Mouse (Mus musculus): Measurements from ENCODE around the gene Gatm. TPM values are rescaled to one million over a fixed set of nuclear protein-coding genes. Genes with fewer than 3 reads are reported as not detected.

Gatm gene
- polyA plus RNA-seq, 1 experiment from 2014 or later, result 5.2 TPM

GRCm38 (mm10) chr2:122630465-122631225 is 19.5 kb upstream of the Gatm start:
- Histone ChIP-seq H3K4me3 (peak overlapping the region; percentile 99), H3K27ac (peak overlapping the region; percentile 96), H3K9me3 (replicated peaks) (no peaks in the 10 kb centered on the region), H3K4me1 (peaks cover 15% of the 10 kb centered on the region), H3K36me3 (peaks cover 23% of the 10 kb centered on the region), H3K27me3 (ENCODE audit: low read depth, poor library complexity, severe bottlenecking) (no peaks in the 10 kb centered on the region)
- WGBS, result under 1% methylated on average over 75 of the region's 75 CpGs
- DNase-seq (ENCODE audit: low spot score), result peak; percentile 86

DNA sequence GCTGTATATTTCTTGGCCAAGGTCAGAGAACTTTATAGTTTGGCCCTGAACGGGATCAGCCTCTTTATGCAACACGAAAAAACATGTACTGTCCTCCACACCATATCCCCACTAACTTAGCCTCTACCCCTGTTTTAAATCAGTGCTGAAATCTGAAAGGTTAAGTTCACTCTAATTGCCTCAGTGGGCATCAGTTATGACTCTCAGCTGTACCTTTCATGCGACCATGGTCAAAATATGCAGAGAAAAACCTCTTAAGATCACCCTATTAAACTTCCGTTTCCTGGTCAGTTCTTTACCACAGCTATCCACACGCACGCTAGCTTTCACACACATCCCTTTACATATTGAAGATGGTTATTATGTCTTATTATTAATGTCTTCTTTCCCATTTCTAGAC is 18.8 kb upstream of the Gatm start:
- Histone ChIP-seq H3K9me3 (replicated peaks) (no peaks in the 10 kb centered on the region), H3K27me3 (ENCODE audit: low read depth, poor library complexity, severe bottlenecking) (no peaks in the 10 kb centered on the region), H3K4me3 (peak overlapping the region; percentile 99), H3K4me1 (peaks cover 15% of the 10 kb centered on the region), H3K27ac (no peak overlapping the region), H3K36me3 (peaks cover 23% of the 10 kb centered on the region)
- DNase-seq (ENCODE audit: low spot score), result no peak
- 71% methylated on average over 6 of the region's 6 CpGs for WGBS

DNA sequence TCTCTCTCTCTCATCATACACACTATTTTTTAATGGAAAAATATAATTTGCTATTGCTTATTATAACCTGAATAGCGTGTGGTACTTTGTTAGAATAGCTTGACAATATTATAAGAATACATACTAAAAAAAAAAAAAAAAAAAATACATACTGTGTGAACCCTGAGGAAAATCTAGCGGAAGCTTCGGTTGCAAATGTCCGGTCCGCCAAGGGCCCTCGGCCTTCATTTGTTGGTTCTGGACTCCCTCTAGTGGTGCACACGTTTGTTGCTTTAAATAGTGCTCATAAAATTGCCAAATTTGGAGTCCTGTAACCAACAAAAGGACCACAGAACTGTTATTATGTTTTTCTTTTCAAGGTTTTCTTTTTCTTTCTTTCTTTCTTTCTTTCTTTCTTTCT is 17.9 kb upstream of the Gatm start:
- DNase-seq (ENCODE audit: low spot score), result peak; percentile 71
- H3K4me1 ChIP-seq, result peaks cover 15% of the 10 kb centered on the region
- WGBS, result 4% methylated on average over 7 of the region's 7 CpGs
- H3K4me3 ChIP-seq, result no peak overlapping the region
- peaks cover 18% of the 10 kb centered on the region for H3K36me3 ChIP-seq
- no peaks in the 10 kb centered on the region for H3K27me3 ChIP-seq (ENCODE audit: low read depth, poor library complexity, severe bottlenecking)
- H3K9me3 ChIP-seq (replicated peaks), result no peaks in the 10 kb centered on the region
- no peak overlapping the region for H3K27ac ChIP-seq

GRCm38 (mm10) chr2:122625930-122626329 is 14.8 kb upstream of the Gatm start:
- Histone ChIP-seq H3K27me3 (ENCODE audit: low read depth, poor library complexity, severe bottlenecking) (no peaks in the 10 kb centered on the region), H3K4me1 (no peaks in the 10 kb centered on the region), H3K27ac (no peak overlapping the region), H3K9me3 (replicated peaks) (no peaks in the 10 kb centered on the region), H3K36me3 (no peaks in the 10 kb centered on the region), H3K4me3 (no peak overlapping the region)
- no peak for DNase-seq (ENCODE audit: low spot score)
- WGBS, result 58% methylated on average over 7 of the region's 7 CpGs

DNA sequence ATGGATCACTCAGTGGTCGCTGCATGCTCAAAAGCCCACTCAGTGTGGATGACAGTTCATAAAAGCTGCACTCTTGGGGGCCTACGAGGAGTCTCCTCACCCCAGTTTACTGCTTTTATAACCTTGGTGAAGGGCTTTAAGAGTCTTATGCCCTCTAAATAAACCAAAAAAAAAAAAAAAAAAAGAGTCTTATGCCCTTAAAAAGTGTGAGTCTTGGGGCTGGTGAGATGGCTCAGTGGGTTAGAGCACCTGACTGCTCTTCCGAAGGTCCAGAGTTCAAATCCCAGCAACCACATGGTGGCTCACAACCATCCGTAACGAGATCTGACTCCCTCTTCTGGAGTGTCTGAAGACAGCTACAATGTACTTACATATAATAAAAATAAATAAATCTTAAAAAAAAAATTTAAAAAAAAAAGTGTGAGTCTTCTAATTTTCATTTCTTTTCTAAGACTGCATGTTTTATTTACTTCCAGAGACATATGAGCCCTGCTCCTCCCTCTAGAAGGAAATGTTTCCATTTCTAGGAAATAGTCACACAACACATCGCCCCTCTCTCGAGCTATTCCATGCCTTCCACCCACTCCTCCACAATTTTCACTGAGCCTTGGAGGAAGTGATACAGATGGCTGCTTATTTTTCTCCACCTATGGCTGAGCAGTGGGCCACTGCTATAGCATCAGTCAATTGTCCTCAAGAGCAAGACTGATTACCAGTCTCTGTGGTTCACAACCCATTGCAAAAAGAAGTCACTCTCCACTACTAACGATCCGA is 10.4 kb upstream of the Gatm start:
- Histone ChIP-seq H3K4me3 (no peak overlapping the region), H3K36me3 (no peaks in the 10 kb centered on the region), H3K27ac (no peak overlapping the region), H3K27me3 (ENCODE audit: low read depth, poor library complexity, severe bottlenecking) (no peaks in the 10 kb centered on the region), H3K9me3 (replicated peaks) (no peaks in the 10 kb centered on the region), H3K4me1 (no peaks in the 10 kb centered on the region)
- 79% methylated on average over 9 of the region's 9 CpGs for WGBS
- no peak for DNase-seq (ENCODE audit: low spot score)

DNA sequence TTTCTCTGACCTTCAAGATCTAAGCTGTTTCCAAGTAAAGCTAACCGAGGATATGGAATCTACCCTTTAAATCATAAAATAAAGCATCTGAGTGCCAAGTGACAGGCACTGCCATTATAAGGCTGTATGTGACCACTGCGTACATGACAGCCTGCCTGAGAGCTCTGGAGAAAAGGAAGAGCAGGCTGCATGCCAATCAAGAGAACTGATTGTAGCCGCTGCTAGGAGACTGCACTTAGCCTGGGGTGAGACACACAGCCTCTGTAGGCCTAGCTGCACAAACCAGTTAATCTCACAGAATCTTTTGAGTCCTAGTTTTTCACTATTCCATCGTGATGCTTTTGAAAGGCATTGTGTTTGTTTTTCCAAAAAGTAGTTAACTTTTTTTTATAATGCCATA is 7.6 kb upstream of the Gatm start:
- H3K27ac ChIP-seq, result no peak overlapping the region
- no peak overlapping the region for H3K4me3 ChIP-seq
- no peak for DNase-seq (ENCODE audit: low spot score)
- no peaks in the 10 kb centered on the region for H3K27me3 ChIP-seq (ENCODE audit: low read depth, poor library complexity, severe bottlenecking)
- no peaks in the 10 kb centered on the region for H3K36me3 ChIP-seq
- 79% methylated on average over 4 of the region's 4 CpGs for WGBS
- H3K9me3 ChIP-seq (replicated peaks), result no peaks in the 10 kb centered on the region
- H3K4me1 ChIP-seq, result no peaks in the 10 kb centered on the region

GRCm38 (mm10) chr2:122617792-122618191 is 6.7 kb upstream of the Gatm start:
- Histone ChIP-seq H3K4me1 (no peaks in the 10 kb centered on the region), H3K27me3 (ENCODE audit: low read depth, poor library complexity, severe bottlenecking) (no peaks in the 10 kb centered on the region), H3K4me3 (no peak overlapping the region), H3K27ac (no peak overlapping the region), H3K36me3 (no peaks in the 10 kb centered on the region), H3K9me3 (replicated peaks) (no peaks in the 10 kb centered on the region)
- no peak for DNase-seq (ENCODE audit: low spot score)
- WGBS, result 82% methylated on average over 6 of the region's 6 CpGs

DNA sequence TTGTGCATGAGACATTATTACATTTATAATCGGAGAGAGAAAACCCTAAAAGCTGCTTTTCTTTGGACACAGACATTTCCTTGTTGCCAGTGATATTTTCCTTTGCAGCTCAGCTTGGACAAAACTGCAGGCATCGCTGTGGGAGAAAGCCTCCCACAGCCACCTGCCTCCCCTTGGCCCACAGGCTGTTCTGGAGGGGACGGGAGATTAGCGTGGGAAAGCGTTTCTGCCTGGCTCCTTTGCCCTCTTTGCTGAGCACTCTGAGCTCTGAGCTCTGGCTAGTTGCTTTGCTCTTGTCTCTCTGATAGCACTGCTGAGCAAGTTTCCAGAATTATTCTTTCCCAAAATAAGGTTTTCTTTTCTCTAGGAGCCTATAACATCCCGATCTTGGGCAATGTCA is 5.1 kb upstream of the Gatm start:
- Histone ChIP-seq H3K4me3 (no peak overlapping the region), H3K4me1 (no peaks in the 10 kb centered on the region), H3K9me3 (replicated peaks) (no peaks in the 10 kb centered on the region), H3K36me3 (no peaks in the 10 kb centered on the region), H3K27me3 (ENCODE audit: low read depth, poor library complexity, severe bottlenecking) (peaks cover 12% of the 10 kb centered on the region), H3K27ac (no peak overlapping the region)
- DNase-seq (ENCODE audit: low spot score), result no peak
- 81% methylated on average over 6 of the region's 6 CpGs for WGBS

DNA sequence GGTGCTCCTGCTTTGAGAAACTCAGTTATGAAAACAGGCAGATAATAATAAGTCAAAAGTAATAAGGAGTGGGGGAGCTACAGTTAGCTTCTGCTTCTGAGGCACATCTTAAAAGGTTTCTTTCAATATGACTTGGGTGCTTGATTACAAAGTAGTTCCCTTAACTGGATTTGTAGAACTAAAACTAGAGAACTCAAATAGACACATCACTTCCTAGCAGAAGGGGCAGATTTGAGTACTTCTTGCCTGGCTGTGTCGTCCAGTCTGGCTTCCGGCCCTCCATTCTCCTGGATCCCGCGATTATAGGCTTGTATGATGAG is 511 bp upstream of the Gatm start:
- 85% methylated on average over 4 of the region's 4 CpGs for WGBS
- Histone ChIP-seq H3K27ac (no peak overlapping the region), H3K4me1 (peaks cover 7% of the 10 kb centered on the region), H3K27me3 (ENCODE audit: low read depth, poor library complexity, severe bottlenecking) (peaks cover 36% of the 10 kb centered on the region), H3K36me3 (no peaks in the 10 kb centered on the region), H3K9me3 (replicated peaks) (no peaks in the 10 kb centered on the region), H3K4me3 (peak overlapping the region; percentile 64; the same call in 1 of the 2 replicates)
- no peak for DNase-seq (ENCODE audit: low spot score)

DNA sequence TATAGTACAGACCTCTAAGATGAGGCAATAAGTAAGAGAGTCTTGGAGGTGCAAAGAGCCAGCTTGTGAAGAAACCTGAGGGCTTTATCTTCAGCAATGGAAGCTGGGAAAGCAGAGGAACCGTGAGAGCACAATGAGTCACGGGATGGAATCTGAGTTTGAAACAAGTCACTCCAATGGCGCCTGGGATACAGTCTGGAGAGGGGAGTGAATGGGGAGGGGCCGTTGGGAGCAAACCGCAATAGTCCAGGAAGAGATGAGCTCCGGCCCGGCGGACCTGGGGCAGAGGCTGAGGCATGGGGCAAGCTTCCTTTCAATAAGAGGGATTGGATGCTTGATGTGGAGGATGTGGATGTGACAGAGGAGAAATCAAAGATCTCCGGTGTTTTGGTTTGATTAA is 2.3 kb downstream of the Gatm start:
- DNase-seq (ENCODE audit: low spot score), result no peak
- H3K36me3 ChIP-seq, result no peaks in the 10 kb centered on the region
- H3K4me1 ChIP-seq, result peaks cover 7% of the 10 kb centered on the region
- no peak overlapping the region for H3K4me3 ChIP-seq
- 77% methylated on average over 9 of the region's 9 CpGs for WGBS
- no peak overlapping the region for H3K27ac ChIP-seq
- peaks cover 36% of the 10 kb centered on the region for H3K27me3 ChIP-seq (ENCODE audit: low read depth, poor library complexity, severe bottlenecking)
- H3K9me3 ChIP-seq (replicated peaks), result no peaks in the 10 kb centered on the region

- no peak for DNase-seq (ENCODE audit: low spot score)
- 92% methylated on average over 5 of the region's 5 CpGs for WGBS
- H3K9me3 ChIP-seq (replicated peaks), result no peaks in the 10 kb centered on the region
- H3K4me3 ChIP-seq, result no peak overlapping the region
- H3K27me3 ChIP-seq (ENCODE audit: low read depth, poor library complexity, severe bottlenecking), result peaks cover 20% of the 10 kb centered on the region
- H3K4me1 ChIP-seq, result peaks cover 3% of the 10 kb centered on the region
- H3K27ac ChIP-seq, result no peak overlapping the region
- no peaks in the 10 kb centered on the region for H3K36me3 ChIP-seq
These were observed 5.3 kb downstream of the Gatm start for GRCm38 (mm10) chr2:122605829-122606228.

- no peaks in the 10 kb centered on the region for H3K27me3 ChIP-seq (ENCODE audit: low read depth, poor library complexity, severe bottlenecking)
- 71% methylated on average over 2 of the region's 2 CpGs for WGBS
- H3K36me3 ChIP-seq, result no peaks in the 10 kb centered on the region
- no peaks in the 10 kb centered on the region for H3K9me3 ChIP-seq (replicated peaks)
- no peaks in the 10 kb centered on the region for H3K4me1 ChIP-seq
- H3K4me3 ChIP-seq, result no peak overlapping the region
- H3K27ac ChIP-seq, result no peak overlapping the region
- DNase-seq (ENCODE audit: low spot score), result no peak
These were observed 9.7 kb downstream of the Gatm start for GRCm38 (mm10) chr2:122601354-122601753.

GRCm38 (mm10) chr2:122599736-122600135 is 11.4 kb downstream of the Gatm start:
- 88% methylated on average over 2 of the region's 2 CpGs for WGBS
- no peaks in the 10 kb centered on the region for H3K27me3 ChIP-seq (ENCODE audit: low read depth, poor library complexity, severe bottlenecking)
- no peaks in the 10 kb centered on the region for H3K4me1 ChIP-seq

More at GRCm38 (mm10) chr2:122599736-122600135, 11.4 kb downstream of the Gatm start:
- Histone ChIP-seq H3K36me3 (no peaks in the 10 kb centered on the region), H3K4me3 (no peak overlapping the region), H3K9me3 (replicated peaks) (no peaks in the 10 kb centered on the region), H3K27ac (no peak overlapping the region)
- no peak for DNase-seq (ENCODE audit: low spot score)
